Mouse (Mus musculus): ENCODE results near the gene Olfm4.

Olfm4 gene

GRCm38 (mm10) chr14:79983781-79984180 is at the start of gene Olfm4:
Gene Olfm4 (plus strand): TSS chr14:79984081.
- DNase-seq (ENCODE audit: low read depth): no peak

- DNase-seq (ENCODE audit: low read depth): no peak
These were observed 49.5 kb upstream of the Olfm4 start for GRCm38 (mm10) chr14:79934426-79934825.

DNA sequence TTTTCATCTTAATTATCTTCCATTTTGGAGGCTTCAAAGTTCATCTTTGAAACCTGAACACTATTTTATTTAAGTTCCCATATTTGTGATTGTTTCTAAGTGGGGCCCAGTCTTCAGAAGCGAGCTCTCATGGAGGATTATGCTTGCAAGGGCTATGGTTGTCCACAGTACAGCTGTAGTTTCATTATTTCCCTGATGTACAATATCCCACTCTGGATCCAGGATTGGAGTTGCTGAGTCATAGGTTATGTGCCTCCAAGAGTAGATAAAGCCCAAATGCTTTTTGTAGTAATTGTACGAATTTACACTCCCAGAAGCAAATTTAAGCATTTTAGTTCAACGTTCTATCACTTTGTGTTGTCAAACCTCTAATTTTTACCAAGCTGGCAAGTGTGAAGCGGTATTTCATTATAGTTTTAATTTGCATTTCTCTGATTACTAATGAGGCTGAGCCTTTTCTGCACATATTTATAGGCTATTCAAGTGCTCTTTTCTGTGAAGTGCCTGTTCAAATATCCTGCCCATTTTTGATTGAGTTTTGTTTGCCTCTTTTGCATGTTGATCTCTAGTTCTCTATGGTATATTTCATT is 46.9 kb upstream of the Olfm4 start:
- DNase-seq (ENCODE audit: low read depth): no peak

DNA sequence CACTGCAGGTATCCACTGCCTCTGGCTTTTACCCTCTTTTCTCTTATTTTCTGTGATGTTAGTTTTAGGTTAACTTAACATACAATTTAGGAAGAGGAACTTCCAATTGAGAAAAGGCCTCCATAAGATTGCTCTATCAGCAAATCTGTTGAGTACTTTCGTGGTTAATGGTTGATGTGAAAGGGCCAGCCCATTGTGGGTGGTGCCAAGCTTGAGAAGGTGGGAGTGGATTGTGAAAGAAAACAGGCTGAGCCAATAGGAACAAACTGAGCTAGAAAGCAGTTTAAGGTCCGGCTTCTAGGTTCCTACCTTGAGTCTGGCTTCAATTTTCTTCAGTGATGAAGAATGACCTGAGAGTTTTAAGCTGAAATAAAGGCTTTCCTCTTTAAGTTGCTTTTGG is 38.0 kb upstream of the Olfm4 start:
- no peak for DNase-seq (ENCODE audit: low read depth)

DNA sequence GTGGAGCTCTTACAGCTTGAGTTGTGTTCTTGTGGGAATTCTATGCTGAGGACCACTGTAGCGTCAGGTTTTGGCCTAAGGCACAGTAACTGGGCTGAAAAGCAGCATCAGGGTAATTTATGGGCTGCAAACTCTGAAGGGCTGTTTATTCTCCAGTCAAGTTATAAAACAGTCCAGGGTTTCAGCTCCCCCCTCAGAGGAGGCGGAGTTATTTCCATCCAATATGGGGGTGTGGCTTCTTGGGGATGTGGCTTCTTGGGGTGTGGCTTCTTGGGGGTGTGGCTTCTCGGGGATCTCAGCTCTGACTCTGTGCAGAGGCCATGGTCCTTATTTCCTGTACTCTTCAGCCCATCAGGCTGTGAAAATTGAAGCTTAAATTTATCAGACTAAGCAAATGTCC is 28.2 kb upstream of the Olfm4 start:
- no peak for DNase-seq (ENCODE audit: low read depth)

DNA sequence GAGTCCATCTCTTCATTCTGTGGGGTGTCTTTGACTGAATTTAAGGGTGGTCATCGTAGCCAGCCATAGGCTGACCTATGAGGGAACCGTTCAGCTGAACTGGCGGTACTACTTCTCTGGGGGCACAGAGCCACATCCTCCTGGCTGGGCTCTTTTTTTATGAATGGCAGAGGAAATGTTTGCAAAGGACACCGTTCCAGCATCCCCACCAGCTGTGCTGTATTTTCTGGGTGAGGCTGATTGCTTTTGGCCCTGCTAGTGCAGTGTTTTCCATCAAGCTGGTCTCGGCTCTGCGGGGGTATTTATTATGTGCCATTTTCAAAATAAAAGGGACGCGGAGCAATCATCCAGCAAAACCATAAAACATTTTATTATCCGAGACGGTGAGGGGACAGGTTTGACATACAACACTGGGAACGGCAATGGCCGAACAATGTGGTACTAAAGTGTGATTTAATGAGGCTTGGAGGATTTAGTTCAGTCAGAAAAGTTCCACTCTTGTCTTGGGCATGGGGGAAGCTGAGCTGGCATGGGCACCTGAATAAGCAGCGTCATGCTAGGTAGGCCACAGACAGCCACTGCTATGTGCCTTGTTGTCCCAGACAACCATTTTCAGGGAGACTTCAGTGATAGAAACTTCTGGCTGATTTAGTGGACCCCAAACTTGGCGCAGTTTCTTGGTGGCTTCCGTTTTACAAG is 25.9 kb upstream of the Olfm4 start:
- DNase-seq (ENCODE audit: low read depth): no peak

DNA sequence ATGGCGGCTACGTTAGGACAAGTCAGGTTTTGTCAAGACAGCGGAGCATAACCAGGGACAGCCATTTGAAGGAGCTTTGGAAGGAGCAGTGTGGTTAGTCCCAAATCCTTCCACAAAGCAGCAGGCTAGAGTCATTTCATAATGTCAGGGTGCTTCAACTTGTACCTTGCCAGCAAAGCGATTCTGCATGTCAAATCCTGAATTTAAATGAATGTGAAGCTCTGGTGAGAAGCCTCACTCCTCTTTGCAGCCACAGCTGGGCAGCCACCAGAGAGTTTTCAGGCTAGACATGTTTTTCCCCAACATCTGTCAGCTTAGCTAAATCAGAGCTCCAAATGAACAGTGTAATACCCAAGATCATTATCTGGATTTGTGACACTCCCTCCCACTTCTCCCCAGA is 22.7 kb upstream of the Olfm4 start:
- DNase-seq (ENCODE audit: low read depth): no peak

- DNase-seq (ENCODE audit: low read depth): no peak
These were observed 22.3 kb upstream of the Olfm4 start for GRCm38 (mm10) chr14:79961602-79962001.

- DNase-seq (ENCODE audit: low read depth): no peak
These were observed 13.7 kb upstream of the Olfm4 start for GRCm38 (mm10) chr14:79970165-79970564.

DNA sequence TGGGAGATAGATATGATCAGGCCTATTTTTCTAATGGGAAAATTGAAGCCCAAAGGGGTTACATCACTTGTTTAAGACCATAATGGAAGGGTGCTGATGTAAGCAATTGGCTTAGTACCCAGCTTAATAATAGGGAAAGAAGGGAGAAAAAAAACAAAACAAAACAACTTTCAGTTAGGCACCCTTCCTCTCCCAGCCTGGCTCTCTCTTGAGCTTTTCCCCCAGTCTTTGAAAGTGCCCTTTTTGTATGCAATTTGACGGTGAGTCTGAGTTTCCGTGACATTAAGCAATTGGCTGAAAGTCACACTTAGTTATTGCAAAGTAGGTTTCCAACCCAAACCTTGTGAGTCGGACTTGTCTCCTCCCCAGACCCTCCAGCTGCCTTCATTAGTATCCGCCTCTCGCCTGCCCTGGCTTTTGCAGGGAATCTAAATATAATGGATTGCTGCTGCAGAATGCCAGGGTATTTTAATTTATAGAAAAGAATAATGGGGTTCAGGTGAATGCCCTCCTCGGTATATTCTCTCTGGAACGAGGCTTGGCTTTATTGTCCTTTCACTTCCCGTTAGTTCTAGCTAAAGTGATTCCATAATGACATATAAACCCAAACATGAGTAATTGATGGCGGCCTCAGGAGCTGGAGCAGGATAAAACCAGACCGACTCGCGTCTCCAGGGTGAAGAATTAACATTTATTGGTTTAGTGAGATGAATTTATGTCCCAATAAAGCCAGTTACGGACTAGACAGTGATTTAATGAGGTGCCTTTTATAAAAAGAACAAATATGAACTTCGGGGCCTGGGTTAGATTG is 12.7 kb upstream of the Olfm4 start:
- no peak for DNase-seq (ENCODE audit: low read depth)

DNA sequence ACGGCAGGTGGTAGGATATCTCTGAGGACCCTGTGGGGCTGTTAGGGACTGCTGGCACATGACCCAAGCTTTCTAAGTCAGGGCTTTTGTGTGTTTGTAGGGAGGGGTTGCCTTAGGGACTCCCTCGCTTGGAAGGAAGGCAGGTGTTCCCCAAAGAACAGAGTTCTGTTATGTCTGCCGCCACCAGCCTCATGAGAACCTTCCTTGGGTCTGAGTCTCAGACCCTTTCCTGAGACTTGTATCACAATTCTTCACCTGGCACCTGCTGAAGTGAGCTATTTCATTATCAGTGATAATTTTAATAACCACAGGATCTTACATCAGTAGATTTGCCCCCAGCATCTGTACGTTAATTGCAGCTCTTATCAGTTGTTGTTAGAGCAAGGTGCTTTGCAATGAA is 2.4 kb upstream of the Olfm4 start:
- no peak for DNase-seq (ENCODE audit: low read depth)

DNA sequence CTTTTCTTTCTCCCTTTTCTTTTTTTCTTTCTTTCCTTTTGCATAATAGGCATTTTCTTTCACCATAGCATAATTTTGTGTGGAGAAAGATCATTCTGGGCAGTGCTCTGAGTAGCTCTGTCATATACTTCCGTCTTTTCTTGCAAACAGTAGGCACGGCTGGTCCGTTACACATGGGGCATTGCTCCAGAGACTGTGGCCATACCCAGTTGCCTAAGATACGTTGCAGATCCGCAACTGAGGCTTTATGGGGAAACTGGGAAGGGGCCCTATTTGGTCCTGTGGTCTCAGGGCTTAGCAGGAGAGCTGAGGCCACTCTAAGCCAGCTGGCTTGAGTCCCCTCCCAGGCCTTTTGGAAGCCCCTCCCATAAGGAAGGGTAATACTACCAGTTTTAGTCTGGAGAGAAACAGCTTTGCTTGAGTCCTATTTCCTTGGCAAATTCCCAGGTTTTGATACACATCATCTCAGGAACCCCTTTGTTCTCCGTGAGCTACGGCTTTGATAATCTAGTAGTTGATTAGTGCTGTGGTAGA is 1.3 kb downstream of the Olfm4 start:
- no peak for DNase-seq (ENCODE audit: low read depth)

DNA sequence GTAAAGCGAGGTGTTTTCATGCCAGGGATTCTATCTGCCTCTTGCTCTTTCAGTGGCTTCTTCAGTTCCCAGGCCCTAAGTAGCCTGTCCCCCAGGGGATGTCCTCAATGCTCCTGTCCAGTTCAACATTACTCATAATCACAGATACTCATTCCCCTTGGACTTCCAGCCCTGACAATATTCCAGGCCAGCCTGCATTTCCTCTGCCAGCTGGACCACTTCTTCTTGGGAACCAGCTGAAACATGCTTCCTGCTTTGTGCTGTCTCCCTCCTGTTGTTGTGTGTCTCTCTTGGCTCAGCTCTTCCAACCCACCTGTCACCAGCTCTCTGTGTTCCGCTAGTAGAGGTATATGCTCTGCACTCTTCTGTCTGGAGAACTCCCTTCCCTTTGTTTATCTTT is 1.8 kb downstream of the Olfm4 start:
- DNase-seq (ENCODE audit: low read depth): no peak

- DNase-seq (ENCODE audit: low read depth): no peak
These were observed 3.0 kb downstream of the Olfm4 start for GRCm38 (mm10) chr14:79986831-79987230.

- no peak for DNase-seq (ENCODE audit: low read depth)
These were observed 5.9 kb downstream of the Olfm4 start for GRCm38 (mm10) chr14:79989785-79990184.

DNA sequence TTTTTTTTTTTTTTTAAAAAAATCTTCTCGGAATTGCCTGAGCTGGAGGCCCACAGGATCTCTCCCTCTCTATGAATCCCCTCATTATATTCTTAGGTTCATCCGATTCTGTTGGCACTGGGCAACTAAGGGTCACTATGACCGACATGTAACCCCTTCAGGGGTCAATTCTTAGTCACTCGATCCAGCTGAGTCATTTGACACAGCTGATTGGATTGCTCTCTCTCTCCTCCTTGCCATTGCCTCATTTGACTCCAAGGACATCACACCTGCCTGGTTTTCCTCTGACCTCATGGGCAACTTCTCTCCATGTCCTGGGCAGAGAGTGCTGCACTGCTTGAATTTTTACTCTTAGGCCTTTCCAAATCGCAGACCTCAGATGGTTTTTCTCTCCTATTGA is 6.7 kb downstream of the Olfm4 start:
- no peak for DNase-seq (ENCODE audit: low read depth)

DNA sequence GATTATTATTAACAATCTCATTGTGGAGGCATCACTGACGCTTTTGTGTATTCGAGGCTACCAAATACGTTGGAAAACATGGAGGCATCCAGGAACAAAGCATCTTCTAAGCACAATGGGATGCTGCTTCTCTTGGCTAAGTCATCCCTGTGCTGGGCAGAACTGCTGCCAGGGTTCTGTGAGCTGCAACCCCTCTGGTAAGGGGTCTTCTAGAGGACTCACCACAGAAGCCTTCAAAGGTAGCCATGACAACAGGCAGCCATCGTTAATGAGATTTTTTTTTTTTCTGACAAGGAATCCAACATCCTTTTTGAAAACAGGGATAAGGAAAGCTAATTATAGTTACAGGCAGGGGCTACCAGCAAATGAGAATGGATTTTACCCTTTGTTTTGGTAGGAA is 13.7 kb downstream of the Olfm4 start:
- DNase-seq (ENCODE audit: low read depth): no peak

- DNase-seq (ENCODE audit: low read depth): no peak
These were observed 16.2 kb downstream of the Olfm4 start for GRCm38 (mm10) chr14:80000110-80000531.

- DNase-seq (ENCODE audit: low read depth): no peak
These were observed 23.8 kb downstream of the Olfm4 start for GRCm38 (mm10) chr14:80007686-80008085.

DNA sequence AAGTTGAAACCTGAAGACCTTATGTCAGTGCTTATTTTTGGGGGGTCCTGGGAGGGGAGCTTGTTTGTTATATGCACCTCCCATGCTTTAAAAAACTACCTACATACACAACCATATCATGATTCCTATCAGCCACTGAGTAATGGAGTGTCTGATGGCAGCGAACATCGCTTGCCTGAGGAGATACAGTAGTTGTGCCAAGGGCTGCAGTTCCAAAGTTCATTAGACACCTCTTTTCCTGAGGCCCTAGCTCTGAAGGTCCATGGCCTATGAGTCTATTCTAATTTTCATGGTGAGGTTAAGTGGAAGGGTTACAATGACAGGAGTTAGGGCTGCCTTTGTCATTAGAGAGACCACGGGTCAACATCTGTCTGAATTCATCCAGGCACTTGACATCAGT is 26.5 kb downstream of the Olfm4 start:
- DNase-seq (ENCODE audit: low read depth): no peak

GRCm38 (mm10) chr14:80014966-80015365 is 31.1 kb downstream of the Olfm4 start:
- DNase-seq (ENCODE audit: low read depth): no peak

DNA sequence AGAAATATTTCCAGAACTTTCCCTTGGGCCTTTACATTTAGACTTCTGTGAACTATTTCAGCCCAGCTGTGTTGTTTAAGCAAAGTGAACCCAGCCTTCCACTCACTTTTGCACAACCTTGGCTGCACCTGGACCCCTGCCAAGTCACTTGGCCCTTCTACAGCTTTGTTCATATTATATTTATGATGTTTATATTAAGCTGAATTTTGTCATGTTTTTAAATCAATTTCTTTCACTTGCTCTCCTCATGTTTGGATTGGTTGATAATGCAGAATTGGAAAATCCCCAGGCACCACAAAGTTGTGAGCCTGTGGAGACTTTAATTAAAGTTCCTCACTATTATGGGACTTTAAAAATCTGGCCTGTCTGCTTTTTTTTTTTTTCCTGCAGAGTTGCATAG is 32.2 kb downstream of the Olfm4 start:
- DNase-seq (ENCODE audit: low read depth): no peak

GRCm38 (mm10) chr14:80026078-80026477 is 42.2 kb downstream of the Olfm4 start:
- no peak for DNase-seq (ENCODE audit: low read depth)

Measured in c-Kit-positive CD71-positive TER-119-negative erythroid progenitor cells, embryonic 14.5 days (primary cell).